Mouse (Mus musculus) CH12.LX (cell line): Measurements from ENCODE around the gene Arl5c.

Source experiments
- CHD1 ChIP-seq: IDR thresholded peaks from 2 replicates; pipeline ENCODE4 v1.6.1; 2012; ENCODE audit warnings: low read depth, low read length, improper control_type of control experiment, inconsistent platforms
- CTCF ChIP-seq, 2 experiments: IDR thresholded peaks in 1 of 2; conservative IDR thresholded peaks in 1 of 2; 2 replicates each; pipeline ENCODE4 v1.5.1; 2011 to 2012; ENCODE audit warnings: low read depth in 2 of 2, low read length in 2 of 2, improper control_type of control experiment in 1 of 2, inconsistent platforms in 1 of 2, mild to moderate bottlenecking in 1 of 2, moderate library complexity in 1 of 2
- ELF1 ChIP-seq: IDR thresholded peaks from 2 replicates; pipeline ENCODE4 v1.6.1; 2014; ENCODE audit warnings: low read depth, mild to moderate bottlenecking, inconsistent platforms, low read length, improper control_type of control experiment
- ETS1 ChIP-seq: conservative IDR thresholded peaks from 2 replicates; pipeline ENCODE4 v1.6.1; 2012; ENCODE audit warnings: low read depth, mild to moderate bottlenecking, inconsistent platforms, low read length, improper control_type of control experiment, moderate library complexity
- GABPA ChIP-seq: IDR thresholded peaks from 2 replicates; pipeline ENCODE4 v1.6.1; 2012; ENCODE audit warnings: low read depth, low read length, improper control_type of control experiment, inconsistent platforms; ENCODE audit not compliant: insufficient replicate concordance
- MAX ChIP-seq: IDR thresholded peaks from 2 replicates; pipeline ENCODE4 v1.6.1; 2011; ENCODE audit warnings: low read length, improper control_type of control experiment
- MAZ ChIP-seq: IDR thresholded peaks from 2 replicates; pipeline ENCODE4 v1.6.1; 2012; ENCODE audit warnings: low read depth, mild to moderate bottlenecking, inconsistent platforms, low read length, improper control_type of control experiment, moderate library complexity
- POLR2A ChIP-seq: IDR thresholded peaks from 2 replicates; pipeline ENCODE4 v1.6.1; 2011; ENCODE audit warnings: low read depth, mild to moderate bottlenecking, improper control_type of control experiment, low read length
- USF2 ChIP-seq: conservative IDR thresholded peaks from 2 replicates; pipeline ENCODE4 v1.6.1; 2011; ENCODE audit warnings: low read depth, low read length, improper control_type of control experiment
- ZMIZ1 ChIP-seq: IDR thresholded peaks from 2 replicates; pipeline ENCODE4 v1.6.1; 2012; ENCODE audit warnings: low read depth, mild to moderate bottlenecking, inconsistent platforms, low read length, improper control_type of control experiment
- ZNF384 ChIP-seq: IDR thresholded peaks from 2 replicates; pipeline ENCODE4 v1.6.1; 2012; ENCODE audit warnings: low read depth, low read length, improper control_type of control experiment, inconsistent platforms

- no peak for TF ChIP-seq CTCF (conservative IDR thresholded peaks at IDR 0.05 in 1 of 2, IDR thresholded peaks at IDR 0.05 in 1 of 2; ENCODE audit: low read depth in 2 of 2, low read length in 2 of 2)
- TF ChIP-seq POLR2A = no peak
- no peak for TF ChIP-seq CHD1
- no peak for TF ChIP-seq MAZ
- no peak for TF ChIP-seq ELF1
- TF ChIP-seq ZNF384 = no peak
- no peak for TF ChIP-seq ETS1
- no peak for TF ChIP-seq USF2
- TF ChIP-seq ZMIZ1 = no peak
- no peak for TF ChIP-seq GABPA
- TF ChIP-seq MAX = no peak
Observed at GRCm38 (mm10) chr11:98034840-98035239, 38.9 kb upstream of the Arl5c start.
